In the genomic region with DNA sequence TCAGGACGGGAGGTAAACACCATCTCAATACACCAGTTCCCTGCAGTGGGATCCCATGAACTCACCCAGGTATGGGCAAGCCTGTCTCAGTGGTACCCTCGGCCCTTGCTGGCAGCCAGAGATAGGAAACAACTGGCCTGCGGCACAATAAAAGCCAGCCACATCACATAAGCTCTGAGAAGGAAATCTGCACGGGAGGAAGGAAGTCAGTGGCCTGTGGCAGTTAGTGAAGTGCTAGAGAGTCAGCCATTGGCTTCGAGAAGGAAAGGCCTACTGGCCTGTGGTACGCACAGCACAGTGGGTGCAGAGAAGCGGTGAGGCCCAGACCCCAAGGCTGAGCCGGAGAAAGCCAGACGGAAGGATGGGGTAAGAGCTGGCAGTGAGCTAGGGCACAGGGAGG, we compare ENCODE assay signal across 20 mouse cellular contexts. TPM values are rescaled to one million over a fixed set of nuclear protein-coding genes. Genes with fewer than 3 reads are reported as not detected.
DNase-seq lines count a peak whose midpoint lies in the region; ATAC-seq lines count a peak whose summit lies in the region.
"Had no signal": no experiment of that assay in that cellular context is flagged by ENCODE, and none has a peak within 500 bp of the region (broad histone marks: within the 10 kb centered on the region; RNA-seq: fewer than 3 reads in every experiment).

No protein-coding gene starts in this region.

- no peaks in the 10 kb centered on the region; the same call in 1 of the 2 replicates for H3K4me1 ChIP-seq in liver, embryonic 11.5 days (replicated peaks; ENCODE audit: control insufficient read depth, insufficient read depth, low read length)
- peaks cover 95% of the 10 kb centered on the region for H3K4me1 ChIP-seq in megakaryocyte, embryonic 14.5 days
- no peaks in the 10 kb centered on the region for H3K4me1 ChIP-seq in kidney, embryonic 16.5 days (ENCODE audit: insufficient read depth, low read length)
- H3K4me1 ChIP-seq: forebrain, embryonic 12.5 days; heart, embryonic 13.5 days; limb, embryonic 13.5 days had no signal

- H3K27ac ChIP-seq in liver, embryonic 11.5 days (ENCODE audit: low read depth, low read length): no peak overlapping the region
- H3K27ac ChIP-seq in kidney, embryonic 16.5 days (ENCODE audit: low read length): no peak overlapping the region
- H3K27ac ChIP-seq: forebrain, embryonic 12.5 days; heart, embryonic 13.5 days; limb, embryonic 13.5 days had no signal

- no peak overlapping the region for H3K4me2 ChIP-seq in liver, embryonic 11.5 days
- no peak overlapping the region for H3K4me2 ChIP-seq in kidney, embryonic 16.5 days (replicated peaks; ENCODE audit: low read depth, low read length)
- H3K4me2 ChIP-seq: forebrain, embryonic 12.5 days; heart, embryonic 13.5 days; limb, embryonic 13.5 days had no signal

- peak; percentile 13 for DNase-seq in liver
- no peak for DNase-seq in liver, embryonic 11.5 days (ENCODE audit: low spot score)
- DNase-seq in thymus, postnatal 36 days: peak; percentile 27 to 34
- DNase-seq in gastrocnemius, postnatal 25 days: no peak
- DNase-seq: adrenal gland, postnatal 25 days; cerebellum, adult 8-10 months; gastrocnemius, postnatal 14 days; heart, postnatal 4 days; kidney, adult 2 months; kidney, postnatal 36 days; layer of hippocampus, adult 9-11 months; lung, adult 2 months; lung, postnatal 4 days had no signal

- no peaks in the 10 kb centered on the region for H3K36me3 ChIP-seq in liver, embryonic 11.5 days (ENCODE audit: control insufficient read depth, insufficient read depth, low read length)
- H3K36me3 ChIP-seq in megakaryocyte, embryonic 14.5 days (replicated peaks; ENCODE audit: low read length): peaks cover 58% of the 10 kb centered on the region
- H3K36me3 ChIP-seq in kidney, embryonic 16.5 days (ENCODE audit: insufficient read depth, low read length): no peaks in the 10 kb centered on the region
- H3K36me3 ChIP-seq: forebrain, embryonic 12.5 days; heart, embryonic 13.5 days; limb, embryonic 13.5 days had no signal

- H3K9me3 ChIP-seq in liver, embryonic 11.5 days (ENCODE audit: control insufficient read depth, low read length): no peaks in the 10 kb centered on the region
- peaks cover 7% of the 10 kb centered on the region; the same call in 1 of the 2 replicates for H3K9me3 ChIP-seq in megakaryocyte, embryonic 14.5 days
- H3K9me3 ChIP-seq in kidney, embryonic 16.5 days (ENCODE audit: low read length): 0 out of 2 replicates have a peak, but pooled peaks cover 5% of the 10 kb centered on the region
- H3K9me3 ChIP-seq: forebrain, embryonic 12.5 days; limb, embryonic 13.5 days had no signal

- H3K4me3 ChIP-seq in liver, embryonic 11.5 days (ENCODE audit: low read depth, low read length): no peak overlapping the region
- H3K4me3 ChIP-seq in megakaryocyte, embryonic 14.5 days (replicated peaks): peak overlapping the region; percentile 89
- no peak overlapping the region for H3K4me3 ChIP-seq in kidney, embryonic 16.5 days (ENCODE audit: low read length)
- H3K4me3 ChIP-seq: forebrain, embryonic 12.5 days; heart, embryonic 13.5 days; limb, embryonic 13.5 days had no signal

- no peaks in the 10 kb centered on the region for H3K27me3 ChIP-seq in liver, embryonic 11.5 days (replicated peaks; ENCODE audit: control insufficient read depth, insufficient read depth, low read length)
- H3K27me3 ChIP-seq in megakaryocyte, embryonic 14.5 days (replicated peaks): no peaks in the 10 kb centered on the region
- H3K27me3 ChIP-seq in kidney, embryonic 16.5 days (ENCODE audit: insufficient read depth, low read length): no peaks in the 10 kb centered on the region
- H3K27me3 ChIP-seq: forebrain, embryonic 12.5 days; heart, embryonic 13.5 days; limb, embryonic 13.5 days had no signal

- H3K9ac ChIP-seq in liver, embryonic 11.5 days (ENCODE audit: low read depth, low read length): no peak overlapping the region
- no peak overlapping the region for H3K9ac ChIP-seq in kidney, embryonic 16.5 days (replicated peaks; ENCODE audit: low read length)
- H3K9ac ChIP-seq: forebrain, embryonic 12.5 days; heart, embryonic 13.5 days; limb, embryonic 13.5 days had no signal

- 49% methylated on average over 9 of the region's 9 CpGs for WGBS in liver, embryonic 11.5 days
- WGBS in kidney, embryonic 16.5 days: 72% methylated on average over 9 of the region's 9 CpGs

- no peak; the same call in 1 of the 2 replicates for ATAC-seq in liver, embryonic 11.5 days (replicated peaks; ENCODE audit: low FRiP score)
- ATAC-seq in common myeloid progenitor, adult 5-6 weeks (replicated peaks; ENCODE audit: low read depth, poor library complexity, severe bottlenecking): peak; percentile 84
- ATAC-seq in kidney, embryonic 16.5 days (ENCODE audit: low FRiP score, low TSS enrichment): no peak
- ATAC-seq: midbrain, embryonic 16.5 days had no signal

RNA-seq across cellular contexts. Expression of a gene that starts 20.2 kb away (rescaled TPM):
- 0.05 and 0.10 TPM in 2 replicates for polyA plus RNA-seq in liver, embryonic 11.5 days (2014; fragmentation: Nextera tagmentation; extraction: Ambion mirVana)
- 1.5 and 2.0 TPM in 2 replicates for total RNA-seq in common myeloid progenitor, adult 5-6 weeks (2017)
- 1.3 TPM in 1 of 2 replicates, not detected in the other for polyA plus RNA-seq in megakaryocyte, embryonic 14.5 days (2012; ENCODE audit: insufficient read depth, low replicate concordance)
- polyA plus RNA-seq in kidney, embryonic 16.5 days (2015; fragmentation: Nextera tagmentation; extraction: Ambion mirVana): 0.15 and 0.25 TPM in 2 replicates
- total RNA-seq in gastrocnemius, postnatal 25 days (2021): under 1 TPM in 1 of 2 experiments, not detected in 1; 0.08 TPM

RNA-seq across cellular contexts. Expression of a gene that starts 31.7 kb away (rescaled TPM):
- 10.1 and 10.7 TPM in 2 replicates for polyA plus RNA-seq in liver, embryonic 11.5 days (2014; fragmentation: Nextera tagmentation; extraction: Ambion mirVana)
- total RNA-seq in common myeloid progenitor, adult 5-6 weeks (2017): 79.3 and 83.0 TPM in 2 replicates
- polyA plus RNA-seq in megakaryocyte, embryonic 14.5 days (2012; ENCODE audit: insufficient read depth, low replicate concordance): 33.3 and 55.7 TPM in 2 replicates
- 7.5 and 7.6 TPM in 2 replicates for polyA plus RNA-seq in kidney, embryonic 16.5 days (2015; fragmentation: Nextera tagmentation; extraction: Ambion mirVana)
- 1 to 10 TPM; 2.8 to 3.0 TPM for total RNA-seq in gastrocnemius, postnatal 25 days (2021)

Comparison
In these comparisons a context has a peak if more than half of its experiments do, and no peak if none do; other contexts are left out.
1. DNase-seq: peak in liver (single experiment) and thymus, postnatal 36 days (2 of 2); none in liver, embryonic 11.5 days (single experiment) and gastrocnemius, postnatal 25 days (single experiment).